Mouse (Mus musculus): ENCODE measurements around the gene Ptprs. TPM values are rescaled to one million over a fixed set of nuclear protein-coding genes. Genes with fewer than 3 reads are reported as not detected.
A peak's percentile ranks its signal among the peaks of the same experiment; 100 is the strongest.

Gene Ptprs
- polyA plus RNA-seq (2012; ENCODE audit: insufficient read depth, insufficient read length, low replicate concordance, missing spikeins), result 198 and 241 TPM in 2 replicates

- WGBS, result under 1% methylated on average over 27 of the region's 27 CpGs
- TF ChIP-seq CTCF (IDR thresholded peaks at IDR 0.05; ENCODE audit: insufficient read depth, low read depth, low read length) (no peak), POLR2A (IDR thresholded peaks at IDR 0.05; ENCODE audit: insufficient read depth, low read depth, low read length) (no peak)
- Histone ChIP-seq H3K4me3 (ENCODE audit: insufficient read depth, low read depth, low read length) (peak within 1 kb of the TSS; percentile 89), H3K4me1 (ENCODE audit: control insufficient read depth, insufficient read depth, low read length) (peaks cover 53% of the 10 kb centered on the region), H3K27ac (ENCODE audit: insufficient read depth, low read depth, low read length) (peak within 1 kb of the TSS; percentile 86)
Observed at GRCm38 (mm10) chr17:56476402-56476752, at the start of gene Ptprs. Gene Ptprs, minus strand, starts transcription at chr17:56476483.

DNA sequence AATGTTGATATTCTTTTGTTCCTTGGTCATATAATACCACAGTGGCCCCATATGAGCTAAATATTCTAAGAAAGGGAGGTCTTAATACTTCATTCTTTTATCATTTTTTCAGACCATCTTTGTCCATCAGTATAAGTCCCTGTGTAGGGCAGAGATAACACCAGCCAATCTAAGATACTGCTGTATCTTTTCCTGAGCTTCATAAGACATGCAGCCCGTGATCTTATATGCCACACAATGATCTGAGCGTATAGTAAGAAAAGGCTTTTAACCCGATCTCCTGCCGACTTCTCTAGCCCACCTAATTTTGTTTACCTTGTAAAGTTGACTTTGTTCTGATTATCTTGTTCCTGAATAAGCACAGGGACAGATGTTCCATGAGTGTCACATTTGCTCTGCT, 48.7 kb upstream of the Ptprs start:
- TF ChIP-seq POLR2A (IDR thresholded peaks at IDR 0.05; ENCODE audit: insufficient read depth, low read depth, low read length), result no peak
- TF ChIP-seq CTCF (IDR thresholded peaks at IDR 0.05; ENCODE audit: insufficient read depth, low read depth, low read length), result no peak
- Histone ChIP-seq H3K4me3 (ENCODE audit: insufficient read depth, low read depth, low read length) (no peak overlapping the region), H3K4me1 (ENCODE audit: control insufficient read depth, insufficient read depth, low read length) (no peaks in the 10 kb centered on the region), H3K27ac (ENCODE audit: insufficient read depth, low read depth, low read length) (no peak overlapping the region)
- 83% methylated on average over 4 of the region's 4 CpGs for WGBS

GRCm38 (mm10) chr17:56522744-56523143, 46.5 kb upstream of the Ptprs start:
- Histone ChIP-seq H3K4me3 (ENCODE audit: insufficient read depth, low read depth, low read length) (no peak overlapping the region), H3K4me1 (ENCODE audit: control insufficient read depth, insufficient read depth, low read length) (no peaks in the 10 kb centered on the region), H3K27ac (ENCODE audit: insufficient read depth, low read depth, low read length) (no peak overlapping the region)
- WGBS, result 53% methylated on average over 1 of the region's 1 CpGs
- TF ChIP-seq CTCF (IDR thresholded peaks at IDR 0.05; ENCODE audit: insufficient read depth, low read depth, low read length), result no peak
- no peak for TF ChIP-seq POLR2A (IDR thresholded peaks at IDR 0.05; ENCODE audit: insufficient read depth, low read depth, low read length)

GRCm38 (mm10) chr17:56515690-56516410, 39.6 kb upstream of the Ptprs start:
- Histone ChIP-seq H3K27ac (ENCODE audit: insufficient read depth, low read depth, low read length) (no peak overlapping the region), H3K4me3 (ENCODE audit: insufficient read depth, low read depth, low read length) (no peak overlapping the region), H3K4me1 (ENCODE audit: control insufficient read depth, insufficient read depth, low read length) (peaks cover 21% of the 10 kb centered on the region)
- TF ChIP-seq CTCF (IDR thresholded peaks at IDR 0.05; ENCODE audit: insufficient read depth, low read depth, low read length), result no peak
- WGBS, result 12% methylated on average over 13 of the region's 13 CpGs

DNA sequence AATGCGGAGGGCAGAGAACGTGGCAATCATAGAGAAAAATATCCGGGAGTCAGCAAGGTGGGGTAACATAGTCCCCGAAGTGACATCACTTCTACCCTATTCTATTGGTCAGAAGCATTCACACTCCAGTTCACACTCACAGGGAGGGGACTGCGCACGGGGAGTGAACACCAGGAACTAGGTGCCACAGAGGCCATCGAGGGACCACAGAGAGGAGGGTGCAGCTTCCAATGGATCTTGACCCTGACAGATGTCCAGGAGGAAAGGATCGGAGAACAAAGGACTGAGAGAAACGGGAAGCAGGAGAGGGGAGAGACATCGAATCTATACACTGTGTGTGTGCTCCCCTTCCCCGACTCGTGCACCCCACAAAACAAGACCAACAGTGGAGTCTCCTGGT, 38.6 kb upstream of the Ptprs start:
- H3K4me1 ChIP-seq (ENCODE audit: control insufficient read depth, insufficient read depth, low read length), result peaks cover 30% of the 10 kb centered on the region
- no peak overlapping the region for H3K4me3 ChIP-seq (ENCODE audit: insufficient read depth, low read depth, low read length)
- no peak overlapping the region for H3K27ac ChIP-seq (ENCODE audit: insufficient read depth, low read depth, low read length)
- 61% methylated on average over 12 of the region's 12 CpGs for WGBS
- TF ChIP-seq CTCF (IDR thresholded peaks at IDR 0.05; ENCODE audit: insufficient read depth, low read depth, low read length) (no peak), POLR2A (IDR thresholded peaks at IDR 0.05; ENCODE audit: insufficient read depth, low read depth, low read length) (no peak)

GRCm38 (mm10) chr17:56514330-56514729, 38.0 kb upstream of the Ptprs start:
- Histone ChIP-seq H3K27ac (ENCODE audit: insufficient read depth, low read depth, low read length) (no peak overlapping the region), H3K4me1 (ENCODE audit: control insufficient read depth, insufficient read depth, low read length) (peaks cover 30% of the 10 kb centered on the region), H3K4me3 (ENCODE audit: insufficient read depth, low read depth, low read length) (no peak overlapping the region)
- TF ChIP-seq CTCF (IDR thresholded peaks at IDR 0.05; ENCODE audit: insufficient read depth, low read depth, low read length), result no peak
- TF ChIP-seq POLR2A (IDR thresholded peaks at IDR 0.05; ENCODE audit: insufficient read depth, low read depth, low read length), result no peak

- WGBS, result 72% methylated on average over 22 of the region's 22 CpGs
- H3K4me3 ChIP-seq (ENCODE audit: insufficient read depth, low read depth, low read length), result 0 out of 2 replicates have a peak within 1 kb of the TSS, but pooled peaks have one; percentile 2
- no peak within 1 kb of the TSS for H3K27ac ChIP-seq (ENCODE audit: insufficient read depth, low read depth, low read length)
- peaks cover 39% of the 10 kb centered on the region for H3K4me1 ChIP-seq (ENCODE audit: control insufficient read depth, insufficient read depth, low read length)
- TF ChIP-seq POLR2A (IDR thresholded peaks at IDR 0.05; ENCODE audit: insufficient read depth, low read depth, low read length) (no peak), CTCF (IDR thresholded peaks at IDR 0.05; ENCODE audit: insufficient read depth, low read depth, low read length) (no peak)
Observed at GRCm38 (mm10) chr17:56512310-56512709, 36.0 kb upstream of the Ptprs start, which contains the start of gene Znrf4. Gene Znrf4, minus strand, starts transcription at chr17:56512431.

GRCm38 (mm10) chr17:56511707-56512090, 35.4 kb upstream of the Ptprs start:
- H3K4me3 ChIP-seq (ENCODE audit: insufficient read depth, low read depth, low read length), result 0 out of 2 replicates have a peak overlapping the region, but pooled peaks have one; percentile 2
- 40% methylated on average over 29 of the region's 29 CpGs for whole genome bisulfite sequencing

DNA sequence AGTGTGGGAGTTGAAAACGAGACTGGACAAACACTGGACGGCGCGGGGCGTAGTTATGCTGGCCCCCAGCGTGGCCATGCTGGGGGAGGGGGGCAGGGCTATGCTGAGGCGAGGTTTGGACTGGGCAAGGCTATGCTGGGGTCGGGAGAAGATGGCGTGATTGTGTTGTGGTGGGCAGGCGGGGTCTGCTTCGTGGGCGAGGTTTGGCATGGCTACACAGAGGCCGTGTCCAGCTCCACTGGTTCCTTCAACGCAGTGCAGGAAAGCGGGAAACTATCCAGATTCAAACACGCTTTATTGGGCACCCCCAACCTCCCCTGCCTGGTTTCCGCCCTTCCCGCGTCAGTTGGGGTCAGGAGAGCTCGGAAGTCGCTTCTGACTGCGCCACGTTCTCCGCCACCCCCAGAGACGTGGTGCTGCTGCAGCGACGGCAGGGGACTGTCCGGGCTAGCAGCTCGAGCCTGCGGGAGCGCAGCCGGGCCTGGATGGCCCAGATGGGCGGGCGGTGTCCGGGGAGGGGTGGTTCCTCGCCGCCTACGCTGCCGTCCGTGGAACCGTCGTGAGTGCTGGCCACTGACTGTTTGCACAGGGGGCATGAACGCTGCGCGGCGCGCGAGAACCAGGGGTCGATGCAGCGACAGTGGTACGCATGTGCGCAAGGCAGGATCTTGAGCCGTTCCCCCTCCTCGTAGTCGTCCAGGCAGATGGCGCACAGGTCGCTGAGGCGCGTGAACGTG, 34.9 kb upstream of the Ptprs start:
- Histone ChIP-seq H3K4me3 (ENCODE audit: insufficient read depth, low read depth, low read length) (0 out of 2 replicates have a peak overlapping the region, but pooled peaks have one; percentile 2), H3K4me1 (ENCODE audit: control insufficient read depth, insufficient read depth, low read length) (peaks cover 50% of the 10 kb centered on the region), H3K27ac (ENCODE audit: insufficient read depth, low read depth, low read length) (no peak overlapping the region)
- 8% methylated on average over 60 of the region's 60 CpGs for WGBS
- no peak for TF ChIP-seq CTCF (IDR thresholded peaks at IDR 0.05; ENCODE audit: insufficient read depth, low read depth, low read length)
- TF ChIP-seq POLR2A (IDR thresholded peaks at IDR 0.05; ENCODE audit: insufficient read depth, low read depth, low read length), result no peak

More at GRCm38 (mm10) chr17:56511707-56512090, 35.4 kb upstream of the Ptprs start:
- TF ChIP-seq POLR2A (IDR thresholded peaks at IDR 0.05; ENCODE audit: insufficient read depth, low read depth, low read length), result no peak
- no peak for TF ChIP-seq CTCF (IDR thresholded peaks at IDR 0.05; ENCODE audit: insufficient read depth, low read depth, low read length)
- Histone ChIP-seq H3K4me1 (ENCODE audit: control insufficient read depth, insufficient read depth, low read length) (peaks cover 45% of the 10 kb centered on the region), H3K27ac (ENCODE audit: insufficient read depth, low read depth, low read length) (no peak overlapping the region)

All from olfactory bulb, adult 2 months (tissue).